Mouse (Mus musculus) skeletal muscle tissue, adult 2 months (tissue): ENCODE results near the gene Hist1h2bn.
"Not testable (repeated sequence)": the region's sequence is repeated elsewhere in the genome, so short reads cannot be mapped to it uniquely, and the experiment has no call there.

Experiments used
- DNase-seq: peaks from one replicate; pipeline ENCODE4 v3.0.0-alpha.2; 2012; ENCODE audit warnings: low read depth, low spot score

Hist1h2bn gene

GRCm38 (mm10) chr13:21781021-21781555, 27.2 kb downstream of the Hist1h2bn start:
- no peak for DNase-seq

- no peak for DNase-seq
These were observed 27.7 kb downstream of the Hist1h2bn start for GRCm38 (mm10) chr13:21781639-21782038.

- DNase-seq, result not testable (repeated sequence)
These were observed 28.7 kb downstream of the Hist1h2bn start for GRCm38 (mm10) chr13:21782361-21783254.

- DNase-seq, result peak; percentile 85
These were observed 29.3 kb downstream of the Hist1h2bn start, which contains the start of gene Hist1h3i for GRCm38 (mm10) chr13:21783255-21783617. Gene Hist1h3i, minus strand, starts transcription at chr13:21783370.

GRCm38 (mm10) chr13:21783734-21784161, 29.8 kb downstream of the Hist1h2bn start:
- no peak for DNase-seq

- DNase-seq, result no peak
These were observed 30.4 kb downstream of the Hist1h2bn start for GRCm38 (mm10) chr13:21784311-21784710.

GRCm38 (mm10) chr13:21786189-21786898, 32.4 kb downstream of the Hist1h2bn start:
- no peak for DNase-seq

GRCm38 (mm10) chr13:21786899-21787629, 33.1 kb downstream of the Hist1h2bn start, which contains the start of the genes Hist1h2an and Hist1h2bp:
Gene Hist1h2an, minus strand, starts transcription at chr13:21787218.
Gene Hist1h2bp, plus strand, starts transcription at chr13:21787461.
- DNase-seq, result peak; percentile 98

- DNase-seq, result no peak
These were observed 34.1 kb downstream of the Hist1h2bn start for GRCm38 (mm10) chr13:21787760-21788593.

- no peak for DNase-seq
These were observed 36.0 kb downstream of the Hist1h2bn start for GRCm38 (mm10) chr13:21789925-21790324.

GRCm38 (mm10) chr13:21790601-21791283, 36.8 kb downstream of the Hist1h2bn start:
- DNase-seq, result no peak

- no peak for DNase-seq
These were observed 41.7 kb downstream of the Hist1h2bn start for GRCm38 (mm10) chr13:21795584-21795983.

GRCm38 (mm10) chr13:21797163-21797562, 43.2 kb downstream of the Hist1h2bn start:
- DNase-seq, result not testable (repeated sequence)

GRCm38 (mm10) chr13:21803058-21803457, 49.1 kb downstream of the Hist1h2bn start:
- not testable (repeated sequence) for DNase-seq
